Mouse (Mus musculus) small intestine, adult 2 months (tissue): Measurements from ENCODE around the gene Lrba. TPM values are rescaled to one million over a fixed set of nuclear protein-coding genes. Genes with fewer than 3 reads are reported as not detected.
A peak's percentile ranks its signal among the peaks of the same experiment; 100 is the strongest.

Source experiments
- H3K27ac ChIP-seq: fragments of 200-500 bp; 2 replicates; pipeline ENCODE4 v1.5.1; 2012; ENCODE audit warnings: low read depth, low read length, control low read depth, inconsistent platforms; ENCODE audit not compliant: insufficient read depth
- H3K27me3 ChIP-seq: fragments of 200-500 bp; 2 replicates; pipeline ENCODE4 v1.6.1; 2012; ENCODE audit warnings: mild to moderate bottlenecking, moderate library complexity, low read length, inconsistent platforms; ENCODE audit not compliant: control insufficient read depth, insufficient read depth
- H3K36me3 ChIP-seq: fragments of 200-500 bp; 2 replicates; pipeline ENCODE4 v1.6.1; 2012; ENCODE audit warnings: mild to moderate bottlenecking, low read length, control low read depth, inconsistent platforms; ENCODE audit not compliant: control insufficient read depth, insufficient read depth
- H3K4me1 ChIP-seq: fragments of 200-500 bp; 2 replicates; pipeline ENCODE4 v1.6.1; 2012; ENCODE audit warnings: low read length, inconsistent platforms, mixed read lengths; ENCODE audit not compliant: control insufficient read depth, insufficient read depth, insufficient read length
- H3K4me3 ChIP-seq: fragments of 200-500 bp; 2 replicates; pipeline ENCODE4 v1.5.1; 2012; ENCODE audit warnings: low read depth, mild to moderate bottlenecking, control low read depth, inconsistent platforms, low read length, moderate library complexity
- CTCF ChIP-seq: fragments of 200-500 bp; IDR thresholded peaks from 2 replicates; pipeline ENCODE4 v1.5.1; 2012; ENCODE audit warnings: low read depth, mild to moderate bottlenecking, control low read depth, inconsistent platforms, low read length, moderate library complexity, mixed read lengths; ENCODE audit not compliant: insufficient replicate concordance, insufficient read length; ENCODE audit errors: extremely low read depth
- POLR2A ChIP-seq: fragments of 200-500 bp; IDR thresholded peaks from 2 replicates; pipeline ENCODE4 v1.6.1; 2012; ENCODE audit warnings: low read depth, mild to moderate bottlenecking, control low read depth, inconsistent platforms, low read length, moderate library complexity
- WGBS: fragments of 180-500 bp; shearing (Covaris S2); methylation state at CpG from one replicate; pipeline ENCODE4 v1.1.7; 2018; 5-methylcytosine and 5-hydroxymethylcytosine counted together
- polyA plus RNA-seq: library from polyadenylated mRNA; depleted of rRNA; stranded (reverse); fragments of >200 nt; gene quantifications from 2 replicates; pipeline ENCODE4 v1.2.3, GENCODE M21; 2012

Lrba gene
- polyA plus RNA-seq, 1 experiment, result 41.1 TPM

GRCm38 (mm10) chr3:86779704-86780103 lies 555.2 kb downstream of the Lrba start:
- H3K36me3 ChIP-seq, result peaks cover 40% of the 10 kb centered on the region
- H3K27me3 ChIP-seq, result no peaks in the 10 kb centered on the region
- H3K4me1 ChIP-seq, result no peaks in the 10 kb centered on the region
- 81% methylated on average over 4 of the region's 4 CpGs for WGBS
- TF ChIP-seq CTCF, result no peak
- TF ChIP-seq POLR2A, result no peak
- no peak overlapping the region for H3K4me3 ChIP-seq
- no peak overlapping the region for H3K27ac ChIP-seq

GRCm38 (mm10) chr3:86784051-86784450 lies 559.6 kb downstream of the Lrba start:
- Histone ChIP-seq H3K36me3 (peaks cover 25% of the 10 kb centered on the region), H3K4me1 (no peaks in the 10 kb centered on the region), H3K27ac (0 out of 2 replicates have a peak overlapping the region, but pooled peaks have one; percentile 21), H3K27me3 (no peaks in the 10 kb centered on the region), H3K4me3 (no peak overlapping the region)
- WGBS, result 84% methylated on average over 3 of the region's 3 CpGs
- TF ChIP-seq POLR2A, result no peak
- no peak for TF ChIP-seq CTCF

GRCm38 (mm10) chr3:86784930-86785329 lies 560.5 kb downstream of the Lrba start:
- H3K4me3 ChIP-seq, result no peak overlapping the region
- no peak overlapping the region for H3K27ac ChIP-seq
- no peaks in the 10 kb centered on the region for H3K4me1 ChIP-seq
- TF ChIP-seq CTCF (no peak), POLR2A (no peak)
- 77% methylated on average over 11 of the region's 11 CpGs for WGBS
- no peaks in the 10 kb centered on the region for H3K27me3 ChIP-seq
- peaks cover 23% of the 10 kb centered on the region for H3K36me3 ChIP-seq

- WGBS, result 80% methylated on average over 12 of the region's 12 CpGs
- TF ChIP-seq POLR2A, result no peak
- no peak for TF ChIP-seq CTCF
- no peaks in the 10 kb centered on the region for H3K27me3 ChIP-seq
- H3K36me3 ChIP-seq, result peaks cover 10% of the 10 kb centered on the region
- no peak overlapping the region for H3K4me3 ChIP-seq
- no peaks in the 10 kb centered on the region for H3K4me1 ChIP-seq
- H3K27ac ChIP-seq, result peak overlapping the region; percentile 16; the same call in 1 of the 2 replicates
These were observed 561.8 kb downstream of the Lrba start for GRCm38 (mm10) chr3:86786280-86786679.

GRCm38 (mm10) chr3:86786845-86787351 lies 562.4 kb downstream of the Lrba start:
- 61% methylated on average over 11 of the region's 11 CpGs for WGBS
- Histone ChIP-seq H3K4me3 (no peak overlapping the region), H3K36me3 (peaks cover 10% of the 10 kb centered on the region), H3K4me1 (no peaks in the 10 kb centered on the region), H3K27me3 (no peaks in the 10 kb centered on the region), H3K27ac (no peak overlapping the region)
- no peak for TF ChIP-seq CTCF

GRCm38 (mm10) chr3:86787423-86788123 lies 563.1 kb downstream of the Lrba start:
- TF ChIP-seq POLR2A (no peak), CTCF (no peak)
- no peak overlapping the region for H3K27ac ChIP-seq
- no peak overlapping the region for H3K4me3 ChIP-seq
- peaks cover 9% of the 10 kb centered on the region for H3K36me3 ChIP-seq
- H3K4me1 ChIP-seq, result no peaks in the 10 kb centered on the region
- WGBS, result 72% methylated on average over 10 of the region's 10 CpGs
- no peaks in the 10 kb centered on the region for H3K27me3 ChIP-seq

- TF ChIP-seq CTCF (peak; percentile 38; the same call in 1 of the 2 replicates), POLR2A (no peak)
- Histone ChIP-seq H3K4me3 (no peak overlapping the region), H3K27me3 (no peaks in the 10 kb centered on the region), H3K27ac (no peak overlapping the region), H3K4me1 (no peaks in the 10 kb centered on the region), H3K36me3 (peaks cover 2% of the 10 kb centered on the region; the same call in 1 of the 2 replicates)
- WGBS, result 30% methylated on average over 6 of the region's 6 CpGs
These were observed 564.2 kb downstream of the Lrba start for GRCm38 (mm10) chr3:86788711-86789110.
